23 mouse cellular contexts compared by ENCODE assay signal in the genomic region with DNA sequence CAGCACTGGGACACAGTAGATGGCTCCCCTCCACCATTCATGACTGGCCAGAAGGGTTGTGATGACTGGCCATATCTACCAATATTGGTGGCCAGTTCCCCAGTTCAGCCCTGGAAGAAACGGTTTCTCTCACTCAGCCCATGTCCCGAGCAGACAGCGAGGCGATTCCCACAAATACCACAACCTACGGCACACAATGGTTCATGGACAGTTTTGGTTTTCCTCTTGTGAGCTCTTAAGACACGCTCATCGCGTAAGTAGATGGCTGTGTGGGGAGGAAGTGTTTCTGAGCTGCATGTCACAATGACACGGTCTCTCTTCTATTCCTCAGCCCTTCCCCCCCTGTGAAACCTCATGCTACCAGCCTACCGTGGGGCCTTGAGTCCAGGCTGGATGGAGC.
"Had no signal": no experiment of that assay in that cellular context is flagged by ENCODE, and none has a peak within 500 bp of the region (broad histone marks: within the 10 kb centered on the region; RNA-seq: fewer than 3 reads in every experiment).

No protein-coding gene starts in this region.

- H3K4me1 ChIP-seq: kidney, embryonic 15.5 days; limb, embryonic 15.5 days; lung, embryonic 15.5 days; midbrain, embryonic 12.5 days; midbrain, embryonic 15.5 days; neural tube, embryonic 12.5 days; neural tube, embryonic 15.5 days had no signal

- H3K36me3 ChIP-seq: kidney, embryonic 15.5 days; limb, embryonic 12.5 days; limb, embryonic 15.5 days; lung, embryonic 15.5 days; midbrain, embryonic 12.5 days; midbrain, embryonic 15.5 days; neural tube, embryonic 12.5 days; neural tube, embryonic 15.5 days; stomach, embryonic 15.5 days had no signal

- H3K9ac ChIP-seq: kidney, embryonic 15.5 days; limb, embryonic 12.5 days; limb, embryonic 15.5 days; liver, embryonic 14.5 days; lung, embryonic 15.5 days; midbrain, embryonic 12.5 days; midbrain, embryonic 15.5 days; neural tube, embryonic 12.5 days; neural tube, embryonic 15.5 days; stomach, embryonic 15.5 days had no signal

- H3K4me3 ChIP-seq: kidney, embryonic 15.5 days; limb, embryonic 12.5 days; limb, embryonic 15.5 days; lung, embryonic 15.5 days; midbrain, embryonic 12.5 days; midbrain, embryonic 15.5 days; neural tube, embryonic 12.5 days; neural tube, embryonic 15.5 days; stomach, embryonic 15.5 days had no signal

- H3K27ac ChIP-seq: kidney, embryonic 15.5 days; limb, embryonic 12.5 days; limb, embryonic 15.5 days; liver, embryonic 14.5 days; lung, embryonic 15.5 days; midbrain, embryonic 12.5 days; midbrain, embryonic 15.5 days; neural tube, embryonic 12.5 days; neural tube, embryonic 15.5 days; stomach, embryonic 15.5 days had no signal

- DNase-seq: kidney, adult 2 months; kidney, postnatal 10 days; kidney, postnatal 36 days; left cerebral cortex, postnatal 4 days; lung, adult 18-20 months; lung, postnatal 10 days; lung, postnatal 36 days; retina, postnatal 1 day; right cerebral cortex, postnatal 25 days; spleen, adult 18-20 months; thymus, postnatal 36 days had no signal

- H3K4me2 ChIP-seq: kidney, embryonic 15.5 days; limb, embryonic 12.5 days; limb, embryonic 15.5 days; liver, embryonic 11.5 days; lung, embryonic 15.5 days; midbrain, embryonic 12.5 days; midbrain, embryonic 15.5 days; neural tube, embryonic 12.5 days; neural tube, embryonic 15.5 days; stomach, embryonic 15.5 days had no signal

- ATAC-seq: intestine, postnatal 0 days; midbrain, embryonic 15.5 days had no signal

- H3K9me3 ChIP-seq: kidney, embryonic 15.5 days; limb, embryonic 12.5 days; limb, embryonic 15.5 days; lung, embryonic 15.5 days; midbrain, embryonic 12.5 days; midbrain, embryonic 15.5 days; neural tube, embryonic 12.5 days; neural tube, embryonic 15.5 days; stomach, embryonic 15.5 days had no signal

- H3K27me3 ChIP-seq: kidney, embryonic 15.5 days; limb, embryonic 15.5 days; lung, embryonic 15.5 days; midbrain, embryonic 15.5 days; neural tube, embryonic 12.5 days; stomach, embryonic 15.5 days had no signal
